Mouse (Mus musculus) hindbrain, postnatal 0 days (tissue): ENCODE data around the gene Endod1. TPM values are rescaled to one million over a fixed set of nuclear protein-coding genes. Genes with fewer than 3 reads are reported as not detected.
"Not testable (repeated sequence)": the region's sequence is repeated elsewhere in the genome, so short reads cannot be mapped to it uniquely, and the experiment has no call there.

Source experiments
- ATAC-seq: fragments of 200-750 bp; cut with Nextera tagmentation; 2 replicates; pipeline ENCODE4 v1.8.0; 2017; ENCODE audit warnings: mild to moderate bottlenecking, moderate TSS enrichment, moderate library complexity
- DNase-seq: peaks from one replicate; pipeline ENCODE4 v3.0.0-alpha.2; 2015; ENCODE audit warnings: low spot score
- H3K27ac ChIP-seq: fragments of 300-500 bp; sonication (generic); 2 replicates; pipeline ENCODE4 v1.5.1; 2014; ENCODE audit warnings: mild to moderate bottlenecking
- H3K27me3 ChIP-seq: fragments of 300-500 bp; sonication (generic); 2 replicates; pipeline ENCODE4 v1.6.1; 2014; ENCODE audit warnings: low read length, mixed read lengths; ENCODE audit not compliant: insufficient read depth
- H3K36me3 ChIP-seq: fragments of 300-500 bp; sonication (generic); 2 replicates; pipeline ENCODE4 v1.6.1; 2014; ENCODE audit warnings: low read length, mixed read lengths; ENCODE audit not compliant: insufficient read depth
- H3K4me1 ChIP-seq: fragments of 300-500 bp; sonication (generic); 2 replicates; pipeline ENCODE4 v1.6.1; 2014; ENCODE audit warnings: antibody characterized with exemption, low read length, mixed read lengths; ENCODE audit not compliant: insufficient read depth
- H3K4me2 ChIP-seq: fragments of 300-500 bp; sonication (generic); 2 replicates; pipeline ENCODE4 v1.6.1; 2014; ENCODE audit warnings: low read depth, mild to moderate bottlenecking, low read length, moderate library complexity, mixed read lengths
- H3K4me3 ChIP-seq: fragments of 300-500 bp; sonication (generic); 2 replicates; pipeline ENCODE4 v1.5.1; 2014; ENCODE audit warnings: low read length
- H3K9ac ChIP-seq: fragments of 300-500 bp; sonication (generic); replicated peaks from 2 replicates; pipeline ENCODE4 v1.6.1; 2014; ENCODE audit warnings: mild to moderate bottlenecking, low read length, moderate library complexity, mixed read lengths
- H3K9me3 ChIP-seq: fragments of 300-500 bp; sonication (generic); 2 replicates; pipeline ENCODE4 v1.6.1; 2016; ENCODE audit warnings: low read length, mixed read lengths
- CTCF ChIP-seq: IDR thresholded peaks from 2 replicates; pipeline ENCODE4 v1.5.1; 2016; ENCODE audit warnings: antibody characterized with exemption, control low read depth, low read depth
- WGBS: fragments of 180-500 bp; shearing (Covaris S2); extraction: QIAGEN DNeasy Blood & Tissue Kit; methylation state at CpG from one replicate; pipeline ENCODE4 v1.1.7; 2014; 5-methylcytosine and 5-hydroxymethylcytosine counted together
- polyA plus RNA-seq: library from polyadenylated mRNA; unstranded; fragments of >200 nt; fragmentation: Nextera tagmentation; extraction: Ambion mirVana; gene quantifications from 2 replicates; pipeline ENCODE4 v1.2.1, GENCODE M21; 2015
- total RNA-seq: library from RNA; depleted of rRNA; stranded (reverse); fragments of >200 nt; gene quantifications from 2 replicates; pipeline ENCODE4 v1.2.3, GENCODE M21; 2014

Gene Endod1
- total and polyA plus RNA-seq, 2 experiments from 2014 or later, result 41.1 to 85.8 TPM

GRCm38 (mm10) chr9:14350787-14351186 lies 30.5 kb downstream of the Endod1 start:
- no peaks in the 10 kb centered on the region for H3K4me1 ChIP-seq
- WGBS, result 85% methylated on average over 2 of the region's 2 CpGs
- H3K27ac ChIP-seq, result no peak overlapping the region
- no peaks in the 10 kb centered on the region for H3K9me3 ChIP-seq
- no peak for TF ChIP-seq CTCF
- H3K27me3 ChIP-seq, result no peaks in the 10 kb centered on the region
- H3K4me3 ChIP-seq, result no peak overlapping the region
- no peak overlapping the region for H3K9ac ChIP-seq
- DNase-seq (no peak), ATAC-seq (no peak)
- no peaks in the 10 kb centered on the region for H3K36me3 ChIP-seq
- no peak overlapping the region for H3K4me2 ChIP-seq

GRCm38 (mm10) chr9:14349380-14349779 lies 31.9 kb downstream of the Endod1 start:
- WGBS, result 85% methylated on average over 5 of the region's 5 CpGs
- ATAC-seq, result no peak
- Histone ChIP-seq H3K9ac (no peak overlapping the region), H3K27ac (no peak overlapping the region), H3K36me3 (no peaks in the 10 kb centered on the region), H3K4me3 (no peak overlapping the region), H3K4me2 (no peak overlapping the region), H3K9me3 (no peaks in the 10 kb centered on the region), H3K4me1 (no peaks in the 10 kb centered on the region), H3K27me3 (no peaks in the 10 kb centered on the region)
- TF ChIP-seq CTCF, result no peak
- DNase-seq, result no peak

- Histone ChIP-seq H3K27ac (no peak overlapping the region), H3K27me3 (no peaks in the 10 kb centered on the region), H3K4me2 (no peak overlapping the region), H3K9ac (no peak overlapping the region), H3K36me3 (no peaks in the 10 kb centered on the region), H3K4me1 (no peaks in the 10 kb centered on the region), H3K4me3 (no peak overlapping the region), H3K9me3 (no peaks in the 10 kb centered on the region)
- WGBS, result 58% methylated on average over 4 of the region's 4 CpGs
- peak; percentile 62 for TF ChIP-seq CTCF
- ATAC-seq (no peak), DNase-seq (peak; percentile 49)
Observed at GRCm38 (mm10) chr9:14348416-14348815, 32.9 kb downstream of the Endod1 start.

GRCm38 (mm10) chr9:14345866-14346265 lies 35.4 kb downstream of the Endod1 start:
- WGBS, result 86% methylated on average over 4 of the region's 4 CpGs
- not testable (repeated sequence) for H3K4me2 ChIP-seq, DNase-seq, H3K9me3 ChIP-seq, H3K4me1 ChIP-seq, H3K27me3 ChIP-seq, H3K9ac ChIP-seq, ATAC-seq, H3K4me3 ChIP-seq, H3K36me3 ChIP-seq, H3K27ac ChIP-seq

- 59% methylated on average over 4 of the region's 4 CpGs for WGBS
- ATAC-seq (peak; percentile 91), DNase-seq (peak; percentile 90)
- peak; percentile 94 for TF ChIP-seq CTCF
- no peak overlapping the region for H3K9ac ChIP-seq
- no peaks in the 10 kb centered on the region for H3K27me3 ChIP-seq
- H3K4me1 ChIP-seq, result peaks cover 2% of the 10 kb centered on the region; the same call in 1 of the 2 replicates
- no peak overlapping the region for H3K4me2 ChIP-seq
- no peak overlapping the region for H3K4me3 ChIP-seq
- no peaks in the 10 kb centered on the region for H3K9me3 ChIP-seq
- no peak overlapping the region for H3K27ac ChIP-seq
- no peaks in the 10 kb centered on the region for H3K36me3 ChIP-seq
Observed at GRCm38 (mm10) chr9:14342041-14342668, 39.2 kb downstream of the Endod1 start.

GRCm38 (mm10) chr9:14338701-14339100 lies 42.6 kb downstream of the Endod1 start:
- DNase-seq (no peak), ATAC-seq (no peak)
- no peak overlapping the region for H3K9ac ChIP-seq
- H3K36me3 ChIP-seq, result no peaks in the 10 kb centered on the region
- no peak for TF ChIP-seq CTCF
- H3K4me3 ChIP-seq, result no peak overlapping the region
- WGBS, result 69% methylated on average over 3 of the region's 3 CpGs
- H3K4me2 ChIP-seq, result no peak overlapping the region
- H3K27ac ChIP-seq, result no peak overlapping the region
- H3K4me1 ChIP-seq, result peaks cover 6% of the 10 kb centered on the region; the same call in 1 of the 2 replicates
- H3K9me3 ChIP-seq, result no peaks in the 10 kb centered on the region
- H3K27me3 ChIP-seq, result no peaks in the 10 kb centered on the region

- no peaks in the 10 kb centered on the region for H3K9me3 ChIP-seq
- WGBS, result 68% methylated on average over 3 of the region's 3 CpGs
- ATAC-seq, result no peak
- no peak overlapping the region for H3K9ac ChIP-seq
- DNase-seq, result no peak
- no peak overlapping the region for H3K4me3 ChIP-seq
- no peak overlapping the region for H3K27ac ChIP-seq
- H3K4me1 ChIP-seq, result peaks cover 6% of the 10 kb centered on the region; the same call in 1 of the 2 replicates
- H3K36me3 ChIP-seq, result peaks cover 3% of the 10 kb centered on the region; the same call in 1 of the 2 replicates
- no peak overlapping the region for H3K4me2 ChIP-seq
- TF ChIP-seq CTCF, result no peak
- H3K27me3 ChIP-seq, result no peaks in the 10 kb centered on the region
Observed at GRCm38 (mm10) chr9:14336901-14337300, 44.4 kb downstream of the Endod1 start.
